Mouse (Mus musculus) limb, embryonic 11.5 days (tissue): ENCODE results near the gene Slc7a11. TPM values are rescaled to one million over a fixed set of nuclear protein-coding genes. Genes with fewer than 3 reads are reported as not detected.
"Not testable (repeated sequence)": the region's sequence is repeated elsewhere in the genome, so short reads cannot be mapped to it uniquely, and the experiment has no call there.

ENCODE experiments used
- ATAC-seq: fragments of 200-750 bp; cut with Nextera tagmentation; 2 replicates; pipeline ENCODE4 v1.8.0; 2017; ENCODE audit warnings: low read depth; ENCODE audit not compliant: insufficient number of reproducible peaks, low FRiP score, low TSS enrichment
- DNase-seq: peaks from one replicate; pipeline ENCODE4 v3.0.0-alpha.2; 2015; ENCODE audit warnings: low spot score
- H3K27ac ChIP-seq: fragments of 300-500 bp; sonication (generic); replicated peaks from 2 replicates; pipeline ENCODE4 v1.5.1; 2014; ENCODE audit warnings: low read depth, mild to moderate bottlenecking, low read length
- H3K27me3 ChIP-seq: fragments of 300-500 bp; sonication (generic); 2 replicates; pipeline ENCODE4 v1.6.1; 2014; ENCODE audit warnings: mild to moderate bottlenecking, low read length, mixed read lengths; ENCODE audit not compliant: control insufficient read depth, insufficient read depth
- H3K36me3 ChIP-seq: fragments of 300-500 bp; sonication (generic); 2 replicates; pipeline ENCODE4 v1.6.1; 2014; ENCODE audit warnings: mild to moderate bottlenecking, low read length, moderate library complexity, mixed read lengths; ENCODE audit not compliant: control insufficient read depth, insufficient read depth
- H3K4me1 ChIP-seq: fragments of 300-500 bp; sonication (generic); 2 replicates; pipeline ENCODE4 v1.6.1; 2014; ENCODE audit warnings: low read length, mixed read lengths; ENCODE audit not compliant: control insufficient read depth, insufficient read depth
- H3K4me2 ChIP-seq: fragments of 300-500 bp; sonication (generic); 2 replicates; pipeline ENCODE4 v1.6.1; 2014; ENCODE audit warnings: low read depth, mild to moderate bottlenecking, moderate library complexity; ENCODE audit not compliant: severe bottlenecking
- H3K4me3 ChIP-seq: fragments of 300-500 bp; sonication (generic); 2 replicates; pipeline ENCODE4 v1.5.1; 2014; ENCODE audit warnings: low read depth, low read length
- H3K9ac ChIP-seq: fragments of 300-500 bp; sonication (generic); 2 replicates; pipeline ENCODE4 v1.6.1; 2014; ENCODE audit warnings: mild to moderate bottlenecking, low read length
- H3K9me3 ChIP-seq: fragments of 300-500 bp; sonication (generic); 2 replicates; pipeline ENCODE4 v1.6.1; 2016; ENCODE audit warnings: low read length; ENCODE audit not compliant: control insufficient read depth
- WGBS: fragments of 180-500 bp; shearing (Covaris S2); extraction: QIAGEN DNeasy Blood & Tissue Kit; methylation state at CpG from one replicate; pipeline ENCODE4 v1.1.7; 2014; 5-methylcytosine and 5-hydroxymethylcytosine counted together
- polyA plus RNA-seq: library from polyadenylated mRNA; unstranded; fragments of >200 nt; fragmentation: Nextera tagmentation; extraction: Ambion mirVana; gene quantifications from 2 replicates; pipeline ENCODE4 v1.2.1, GENCODE M21; 2014

Slc7a11 gene
- polyA plus RNA-seq, 1 experiment from 2014 or later = 4.4 TPM

GRCm38 (mm10) chr3:50443942-50444341, 528 bp upstream of the Slc7a11 start:
- H3K27ac ChIP-seq = no peak overlapping the region
- 35% methylated on average over 9 of the region's 9 CpGs for WGBS
- H3K4me3 ChIP-seq = peak overlapping the region; percentile 17; the same call in 1 of the 2 replicates
- DNase-seq = no peak
- no peaks in the 10 kb centered on the region for H3K36me3 ChIP-seq
- ATAC-seq = no peak
- H3K4me1 ChIP-seq = peaks cover 6% of the 10 kb centered on the region; the same call in 1 of the 2 replicates
- no peaks in the 10 kb centered on the region for H3K27me3 ChIP-seq
- peak overlapping the region; percentile 12; the same call in 1 of the 2 replicates for H3K9ac ChIP-seq
- H3K4me2 ChIP-seq = peak overlapping the region; percentile 43
- no peaks in the 10 kb centered on the region for H3K9me3 ChIP-seq

GRCm38 (mm10) chr3:50442341-50443292, 797 bp downstream of the Slc7a11 start:
- no peak overlapping the region for H3K9ac ChIP-seq
- DNase-seq (peak; percentile 43), ATAC-seq (no peak)
- 0 out of 2 replicates have a peak overlapping the region, but pooled peaks have one; percentile 52 for H3K27ac ChIP-seq
- WGBS = 59% methylated on average over 19 of the region's 19 CpGs
- H3K36me3 ChIP-seq = no peaks in the 10 kb centered on the region
- no peak overlapping the region for H3K4me3 ChIP-seq
- peak overlapping the region; percentile 43 for H3K4me2 ChIP-seq
- peaks cover 6% of the 10 kb centered on the region; the same call in 1 of the 2 replicates for H3K4me1 ChIP-seq
- H3K27me3 ChIP-seq = no peaks in the 10 kb centered on the region
- H3K9me3 ChIP-seq = no peaks in the 10 kb centered on the region

- Histone ChIP-seq H3K27ac (no peak overlapping the region), H3K4me2 (no peak overlapping the region), H3K36me3 (no peaks in the 10 kb centered on the region), H3K27me3 (no peaks in the 10 kb centered on the region), H3K9me3 (no peaks in the 10 kb centered on the region), H3K4me3 (no peak overlapping the region), H3K4me1 (peaks cover 6% of the 10 kb centered on the region; the same call in 1 of the 2 replicates), H3K9ac (no peak overlapping the region)
- DNase-seq (no peak), ATAC-seq (no peak)
- WGBS = 87% methylated on average over 3 of the region's 3 CpGs
These were observed 2.1 kb downstream of the Slc7a11 start for GRCm38 (mm10) chr3:50441330-50441729.

GRCm38 (mm10) chr3:50440409-50440808, 3.0 kb downstream of the Slc7a11 start:
- H3K27me3 ChIP-seq = no peaks in the 10 kb centered on the region
- DNase-seq (peak; percentile 33), ATAC-seq (no peak)
- no peaks in the 10 kb centered on the region for H3K9me3 ChIP-seq
- H3K36me3 ChIP-seq = no peaks in the 10 kb centered on the region
- H3K4me3 ChIP-seq = no peak overlapping the region
- peaks cover 6% of the 10 kb centered on the region; the same call in 1 of the 2 replicates for H3K4me1 ChIP-seq
- WGBS = 12% methylated on average over 2 of the region's 2 CpGs
- no peak overlapping the region for H3K27ac ChIP-seq
- H3K9ac ChIP-seq = no peak overlapping the region
- H3K4me2 ChIP-seq = no peak overlapping the region

GRCm38 (mm10) chr3:50439429-50439828, 4.0 kb downstream of the Slc7a11 start:
- peaks cover 6% of the 10 kb centered on the region; the same call in 1 of the 2 replicates for H3K4me1 ChIP-seq
- DNase-seq = no peak
- H3K27ac ChIP-seq = no peak overlapping the region
- H3K27me3 ChIP-seq = no peaks in the 10 kb centered on the region
- H3K9me3 ChIP-seq = no peaks in the 10 kb centered on the region
- ATAC-seq = no peak
- no peaks in the 10 kb centered on the region for H3K36me3 ChIP-seq
- H3K4me2 ChIP-seq = no peak overlapping the region
- WGBS = 86% methylated on average over 5 of the region's 5 CpGs
- H3K9ac ChIP-seq = no peak overlapping the region
- no peak overlapping the region for H3K4me3 ChIP-seq

- WGBS = 26% methylated on average over 4 of the region's 4 CpGs
- DNase-seq (no peak), ATAC-seq (no peak)
- Histone ChIP-seq H3K9ac (no peak overlapping the region), H3K27ac (no peak overlapping the region), H3K4me1 (peaks cover 6% of the 10 kb centered on the region; the same call in 1 of the 2 replicates), H3K36me3 (no peaks in the 10 kb centered on the region), H3K4me2 (no peak overlapping the region), H3K4me3 (no peak overlapping the region), H3K9me3 (no peaks in the 10 kb centered on the region), H3K27me3 (no peaks in the 10 kb centered on the region)
These were observed 4.7 kb downstream of the Slc7a11 start for GRCm38 (mm10) chr3:50438520-50439253.

- H3K27me3 ChIP-seq, H3K4me1 ChIP-seq, H3K27ac ChIP-seq, H3K4me3 ChIP-seq, H3K4me2 ChIP-seq, H3K9me3 ChIP-seq, ATAC-seq, DNase-seq, H3K36me3 ChIP-seq, H3K9ac ChIP-seq: not testable (repeated sequence)
- 23% methylated on average over 2 of the region's 2 CpGs for whole genome bisulfite sequencing
These were observed 5.3 kb downstream of the Slc7a11 start for GRCm38 (mm10) chr3:50438081-50438480.

- H3K9me3 ChIP-seq, ATAC-seq, H3K4me1 ChIP-seq, H3K4me3 ChIP-seq, DNase-seq, H3K36me3 ChIP-seq, H3K27ac ChIP-seq, H3K9ac ChIP-seq, H3K4me2 ChIP-seq, H3K27me3 ChIP-seq: not testable (repeated sequence)
- 88% methylated on average over 2 of the region's 2 CpGs for WGBS
These were observed 7.0 kb downstream of the Slc7a11 start for GRCm38 (mm10) chr3:50436409-50436808.
